Mouse (Mus musculus) CH12.LX (cell line): ENCODE results near the gene 2700081O15Rik. TPM values are rescaled to one million over a fixed set of nuclear protein-coding genes. Genes with fewer than 3 reads are reported as not detected.
A peak's percentile ranks its signal among the peaks of the same experiment; 100 is the strongest.
"Not testable (repeated sequence)": the region's sequence is repeated elsewhere in the genome, so short reads cannot be mapped to it uniquely, and the experiment has no call there.

ENCODE experiments used
- DNase-seq: peaks from one replicate; pipeline ENCODE4 v3.0.0-alpha.2; 2013; ENCODE audit errors: extremely low read depth
- H3K27ac ChIP-seq: 2 replicates; pipeline ENCODE4 v1.5.1; 2012; ENCODE audit warnings: low read depth, mild to moderate bottlenecking, control low read depth, moderate library complexity; ENCODE audit not compliant: insufficient read depth
- H3K27me3 ChIP-seq: replicated peaks from 2 replicates; pipeline ENCODE3; 2012; ENCODE audit warnings: inconsistent platforms
- H3K36me3 ChIP-seq, 2 experiments: replicated peaks in 1 of 2; 2 replicates each; pipeline versions ENCODE3 to v1.6.1; 2012; ENCODE audit warnings: inconsistent platforms in 1 of 2, low read length in 1 of 2, mild to moderate bottlenecking in 1 of 2, mixed read lengths in 1 of 2, moderate library complexity in 1 of 2; ENCODE audit not compliant: control insufficient read depth in 1 of 2, insufficient read depth in 1 of 2
- H3K4me1 ChIP-seq, 2 experiments: 2 replicates each; pipeline ENCODE4 v1.6.1; 2012; ENCODE audit warnings: inconsistent platforms in 1 of 2, moderate library complexity in 1 of 2; ENCODE audit not compliant: insufficient read depth in 2 of 2, control insufficient read depth in 1 of 2
- H3K4me2 ChIP-seq: 2 replicates; pipeline ENCODE4 v1.6.1; 2012; ENCODE audit warnings: low read depth, mild to moderate bottlenecking, control low read depth; ENCODE audit not compliant: poor library complexity, insufficient read depth, severe bottlenecking
- H3K4me3 ChIP-seq, 3 experiments: fragments of 150-350 bp in 1 of 3; sonication (generic) in 1 of 3; replicated peaks in 1 of 3; 2 replicates each; pipeline versions ENCODE3 to v1.5.1; 2011 to 2012; ENCODE audit warnings: low read depth in 2 of 3, low read length in 2 of 3, mild to moderate bottlenecking in 2 of 3, moderate library complexity in 2 of 3, control low read depth in 1 of 3, improper control_type of control experiment in 1 of 3, inconsistent platforms in 1 of 3, mixed read lengths in 1 of 3; ENCODE audit not compliant: poor library complexity in 1 of 3
- H3K79me2 ChIP-seq: replicated peaks from 2 replicates; pipeline ENCODE4 v1.6.1; 2012; ENCODE audit warnings: mild to moderate bottlenecking, moderate library complexity; ENCODE audit not compliant: control insufficient read depth, poor library complexity, insufficient read depth, severe bottlenecking; ENCODE audit errors: extremely low read depth
- H3K9ac ChIP-seq: 2 replicates; pipeline ENCODE4 v1.6.1; 2012; ENCODE audit warnings: low read depth, mild to moderate bottlenecking, control low read depth, moderate library complexity; ENCODE audit not compliant: insufficient read depth
- H3K9me3 ChIP-seq: replicated peaks from 2 replicates; pipeline ENCODE3; 2012; ENCODE audit warnings: low read length, inconsistent platforms, mixed read lengths
- CHD1 ChIP-seq: IDR thresholded peaks from 2 replicates; pipeline ENCODE4 v1.6.1; 2012; ENCODE audit warnings: low read depth, low read length, improper control_type of control experiment, inconsistent platforms
- CTCF ChIP-seq, 2 experiments: IDR thresholded peaks in 1 of 2; conservative IDR thresholded peaks in 1 of 2; 2 replicates each; pipeline ENCODE4 v1.5.1; 2011 to 2012; ENCODE audit warnings: low read depth in 2 of 2, low read length in 2 of 2, improper control_type of control experiment in 1 of 2, inconsistent platforms in 1 of 2, mild to moderate bottlenecking in 1 of 2, moderate library complexity in 1 of 2
- E2F4 ChIP-seq: IDR thresholded peaks from 2 replicates; pipeline ENCODE4 v1.6.1; 2011; ENCODE audit warnings: low read depth, low read length, improper control_type of control experiment; ENCODE audit not compliant: insufficient replicate concordance
- ELF1 ChIP-seq: IDR thresholded peaks from 2 replicates; pipeline ENCODE4 v1.6.1; 2014; ENCODE audit warnings: low read depth, mild to moderate bottlenecking, inconsistent platforms, low read length, improper control_type of control experiment
- HCFC1 ChIP-seq: IDR thresholded peaks from 2 replicates; pipeline ENCODE4 v1.6.1; 2012; ENCODE audit warnings: low read depth, mild to moderate bottlenecking, inconsistent platforms, low read length, improper control_type of control experiment
- IRF4 ChIP-seq: IDR thresholded peaks from 2 replicates; pipeline ENCODE4 v1.6.1; 2014; ENCODE audit warnings: low read depth, mild to moderate bottlenecking, inconsistent platforms, low read length, improper control_type of control experiment
- JUND ChIP-seq: conservative IDR thresholded peaks from 2 replicates; pipeline ENCODE4 v1.6.1; 2011; ENCODE audit warnings: low read depth, low read length, improper control_type of control experiment
- KAT2A ChIP-seq: IDR thresholded peaks from 2 replicates; pipeline ENCODE4 v1.6.1; 2012; ENCODE audit warnings: low read length, improper control_type of control experiment, inconsistent platforms; ENCODE audit not compliant: insufficient replicate concordance
- MXI1 ChIP-seq: IDR thresholded peaks from 2 replicates; pipeline ENCODE4 v1.6.1; 2011; ENCODE audit warnings: mild to moderate bottlenecking, low read depth, low read length, improper control_type of control experiment
- RAD21 ChIP-seq: IDR thresholded peaks from 2 replicates; pipeline ENCODE4 v1.6.1; 2011; ENCODE audit warnings: low read depth, mild to moderate bottlenecking, low read length, improper control_type of control experiment, moderate library complexity
- SMC3 ChIP-seq: IDR thresholded peaks from 2 replicates; pipeline ENCODE4 v1.6.1; 2011; ENCODE audit warnings: low read depth, low read length, improper control_type of control experiment
- TCF12 ChIP-seq: IDR thresholded peaks from 2 replicates; pipeline ENCODE4 v1.6.1; 2014; ENCODE audit warnings: low read depth, mild to moderate bottlenecking, inconsistent platforms, low read length, improper control_type of control experiment
- UBTF ChIP-seq: IDR thresholded peaks from 2 replicates; pipeline ENCODE4 v1.6.1; 2012; ENCODE audit warnings: low read depth, mild to moderate bottlenecking, inconsistent platforms, low read length, improper control_type of control experiment, moderate library complexity
- USF1 ChIP-seq: IDR thresholded peaks from 2 replicates; pipeline ENCODE4 v1.6.1; 2014; ENCODE audit warnings: low read depth, mild to moderate bottlenecking, inconsistent platforms, low read length, improper control_type of control experiment
- USF2 ChIP-seq: conservative IDR thresholded peaks from 2 replicates; pipeline ENCODE4 v1.6.1; 2011; ENCODE audit warnings: low read depth, low read length, improper control_type of control experiment
- ZC3H11A ChIP-seq: IDR thresholded peaks from 2 replicates; pipeline ENCODE4 v1.6.1; 2012; ENCODE audit warnings: low read depth, mild to moderate bottlenecking, inconsistent platforms, low read length, improper control_type of control experiment
- ZMIZ1 ChIP-seq: IDR thresholded peaks from 2 replicates; pipeline ENCODE4 v1.6.1; 2012; ENCODE audit warnings: low read depth, mild to moderate bottlenecking, inconsistent platforms, low read length, improper control_type of control experiment
- dilution Hi-C: fragments of 300-500 bp; cut with MboI; formaldehyde crosslinking; loops from 2 replicates; pipeline ENCODE4 v1.14.3; 2020; ENCODE audit warnings: low sequenced_read_pairs; ENCODE audit not compliant: extremely low pct_unique_long_range_greater_than_20kb, extremely low pct_ligation_motif_present
- in situ Hi-C: fragments of 300-500 bp; cut with MboI; formaldehyde crosslinking; loops from 3 replicates; pipeline ENCODE4 v1.14.3; 2019; ENCODE audit warnings: low sequenced_read_pairs, low pct_ligation_motif_present, low pct_unique_long_range_greater_than_20kb, mixed read lengths
- polyA plus RNA-seq: library from polyadenylated mRNA; unstranded; fragments of >175 nt; gene quantifications from 2 replicates; pipeline ENCODE4 v1.2.1, GENCODE M21; 2012; ENCODE audit warnings: low read depth; ENCODE audit not compliant: insufficient read length
- total RNA-seq, 2 experiments: library from RNA; depleted of rRNA; stranded (reverse); fragments of 300-350 nt in 1 of 2; fragments of >200 nt in 1 of 2; gene quantifications; 2 replicates each; pipeline ENCODE4 v1.2.3; 2012 to 2014

2700081O15Rik gene
- total and polyA plus RNA-seq, 3 experiments: 7.2 to 12.3 (median 9.8) TPM

DNA sequence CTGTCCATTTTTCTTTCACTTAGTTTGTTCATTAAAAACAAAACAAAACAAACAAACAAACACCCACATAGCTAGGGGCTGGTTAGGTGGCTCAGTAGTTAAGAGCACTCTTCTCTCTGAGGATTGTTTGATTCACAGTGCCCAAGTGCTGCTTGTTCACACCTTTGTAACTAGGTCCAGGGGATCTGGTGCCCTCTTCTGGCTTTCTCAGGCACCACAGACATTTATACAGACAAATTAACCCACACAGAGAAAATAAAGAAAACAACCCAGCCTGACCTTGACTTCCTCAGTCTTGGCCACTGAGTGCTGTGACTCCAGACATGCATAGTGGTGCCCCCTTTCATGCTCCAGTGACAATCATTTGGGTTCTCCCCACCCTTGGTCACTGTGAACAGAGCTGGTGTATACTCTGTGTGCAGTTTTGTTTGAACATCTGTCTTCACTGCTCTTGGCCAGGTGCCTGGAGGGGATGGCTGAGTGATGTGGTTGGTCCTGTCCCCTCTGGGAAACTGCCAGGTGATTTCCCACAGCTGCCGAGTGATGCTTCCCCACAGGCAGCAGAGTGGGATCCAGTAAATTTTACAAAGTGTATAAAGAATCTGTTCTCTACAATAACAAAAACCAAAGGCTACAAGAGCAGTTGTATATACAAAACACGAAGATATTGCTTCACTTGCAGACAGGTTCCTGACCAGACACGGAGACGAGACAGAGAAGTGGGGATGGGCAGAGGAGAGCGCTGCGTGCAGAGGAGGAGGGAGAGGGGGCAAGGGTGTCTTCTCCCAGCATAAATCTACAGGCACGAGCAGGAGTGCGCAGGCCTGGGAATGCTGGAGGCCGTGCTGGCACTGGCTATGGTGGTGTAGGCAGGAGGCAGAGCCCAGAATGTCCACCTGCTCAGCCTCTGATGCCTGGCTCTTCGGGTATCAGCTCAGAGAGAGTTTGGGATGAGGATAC is 20.3 kb upstream of the 2700081O15Rik start:
- H3K4me3 ChIP-seq, dilution Hi-C loops, H3K9ac ChIP-seq, H3K4me2 ChIP-seq, H3K79me2 ChIP-seq, H3K27ac ChIP-seq, H3K4me1 ChIP-seq, H3K36me3 ChIP-seq, in situ Hi-C loops, DNase-seq: not testable (repeated sequence)
- Histone ChIP-seq H3K27me3 (peaks cover 10% of the 10 kb centered on the region), H3K9me3 (peaks cover 19% of the 10 kb centered on the region)
- peak; percentile 37 for TF ChIP-seq SMC3
- TF ChIP-seq CTCF (conservative IDR thresholded peaks at IDR 0.05 in 1 of 2, IDR thresholded peaks at IDR 0.05 in 1 of 2; ENCODE audit: low read depth in 2 of 2, low read length in 2 of 2): peak; percentile 13 to 57; a peak in 2 of 4 replicates
- 0 out of 2 replicates have a peak, but pooled peaks have one; percentile 30 for TF ChIP-seq TCF12
- TF ChIP-seq RAD21: peak; percentile 38

DNA sequence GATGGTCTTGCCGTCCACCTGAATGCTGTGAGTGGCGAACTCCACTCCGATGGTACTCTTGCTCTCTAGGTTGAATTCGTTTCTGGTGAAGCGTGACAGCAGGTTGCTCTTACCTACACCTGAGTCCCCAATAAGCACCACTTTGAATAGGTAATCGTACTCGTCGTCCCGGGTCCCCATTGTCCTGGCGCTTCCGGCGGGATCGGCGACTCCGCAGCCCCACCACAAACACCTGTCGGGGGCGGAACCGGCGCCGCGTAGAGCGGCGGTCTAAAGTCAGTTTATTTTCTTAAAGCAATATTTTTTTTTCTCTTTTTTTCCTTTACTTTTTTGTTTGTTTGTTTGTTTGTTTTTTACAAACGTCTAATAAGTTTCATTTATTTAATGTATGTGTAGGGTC is 18.5 kb upstream of the 2700081O15Rik start:
- peaks cover 17% of the 10 kb centered on the region for H3K9me3 ChIP-seq
- H3K4me2 ChIP-seq, H3K79me2 ChIP-seq, H3K4me1 ChIP-seq, DNase-seq, H3K9ac ChIP-seq, dilution Hi-C loops, in situ Hi-C loops, H3K27ac ChIP-seq, H3K36me3 ChIP-seq, H3K4me3 ChIP-seq: not testable (repeated sequence)
- peaks cover 10% of the 10 kb centered on the region for H3K27me3 ChIP-seq

DNA sequence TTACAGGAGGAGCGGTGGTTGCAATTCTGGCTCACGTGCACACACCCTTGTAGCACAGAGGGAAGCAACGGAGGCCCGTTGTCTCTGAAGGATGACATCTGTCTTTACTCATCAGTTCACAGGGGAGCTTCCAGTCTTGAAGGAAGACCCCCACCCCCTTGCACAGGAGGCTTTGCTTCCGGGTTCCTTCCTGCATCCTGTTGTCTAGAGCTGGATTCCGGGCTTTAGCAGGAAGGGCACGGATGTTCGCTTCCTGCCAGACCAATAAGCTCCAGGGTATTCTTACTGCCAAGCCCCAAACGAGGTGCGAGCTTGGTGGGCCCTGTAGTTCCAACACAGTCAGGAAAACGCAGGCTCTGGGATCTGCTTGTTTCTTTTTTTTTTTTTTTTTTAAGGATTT is 16.8 kb upstream of the 2700081O15Rik start:
- Histone ChIP-seq H3K9me3 (peaks cover 7% of the 10 kb centered on the region), H3K4me1 (peaks cover 2 to 5% of the 10 kb centered on the region in 2 experiments; a peak in 2 of 4 replicates), H3K27ac (no peak overlapping the region), H3K4me3 (no peak overlapping the region), H3K36me3 (no peaks in the 10 kb centered on the region), H3K9ac (no peak overlapping the region), H3K4me2 (no peak overlapping the region), H3K79me2 (no peaks in the 10 kb centered on the region), H3K27me3 (peaks cover 10% of the 10 kb centered on the region)
- in situ Hi-C loops (loop anchor here (25.0 kb wide), 1 partner anchor 338 kb away; the partner anchor contains the start of gene Macrod1), dilution Hi-C loops (no loop called here)
- DNase-seq: no peak
- TF ChIP-seq RAD21: no peak
- no peak for TF ChIP-seq ELF1
- TF ChIP-seq CTCF (conservative IDR thresholded peaks at IDR 0.05 in 1 of 2, IDR thresholded peaks at IDR 0.05 in 1 of 2; ENCODE audit: low read depth in 2 of 2, low read length in 2 of 2): no peak
- TF ChIP-seq IRF4: no peak
- TF ChIP-seq MXI1: no peak
- TF ChIP-seq KAT2A: no peak
- no peak for TF ChIP-seq USF1
- TF ChIP-seq ZMIZ1: no peak
- TF ChIP-seq ZC3H11A: no peak
- TF ChIP-seq CHD1: no peak
- no peak for TF ChIP-seq E2F4
- no peak for TF ChIP-seq JUND
- no peak for TF ChIP-seq UBTF
- no peak for TF ChIP-seq HCFC1
- TF ChIP-seq USF2: no peak
